Mouse (Mus musculus) lung, adult 2 months (tissue): ENCODE measurements around the gene Fcer2a. TPM values are rescaled to one million over a fixed set of nuclear protein-coding genes. Genes with fewer than 3 reads are reported as not detected.

Experiments used
- DNase-seq: peaks from one replicate; pipeline ENCODE4 v3.0.0; 2022
- H3K4me1 ChIP-seq: fragments of 200-500 bp; 2 replicates; pipeline ENCODE4 v1.6.1; 2011; ENCODE audit warnings: low read length; ENCODE audit not compliant: control insufficient read depth, insufficient read depth
- H3K4me3 ChIP-seq: fragments of 200-500 bp; replicated peaks from 2 replicates; pipeline ENCODE3; 2011; ENCODE audit warnings: low read depth, mild to moderate bottlenecking, control low read depth, low read length; ENCODE audit errors: extremely low read depth
- CTCF ChIP-seq: fragments of 200-500 bp; IDR thresholded peaks from 2 replicates; pipeline ENCODE4 v1.5.1; 2011; ENCODE audit warnings: mild to moderate bottlenecking, low read length, control low read depth; ENCODE audit not compliant: insufficient read depth
- POLR2A ChIP-seq: fragments of 200-500 bp; IDR thresholded peaks from 2 replicates; pipeline ENCODE4 v1.6.1; 2011; ENCODE audit warnings: low read depth, mild to moderate bottlenecking, control low read depth, low read length, borderline replicate concordance; ENCODE audit errors: extremely low read depth
- WGBS: fragments of 180-500 bp; shearing (Covaris S2); methylation state at CpG from one replicate; pipeline ENCODE4 v1.1.7; 2018; 5-methylcytosine and 5-hydroxymethylcytosine counted together
- polyA plus RNA-seq: library from polyadenylated mRNA; depleted of rRNA; stranded (reverse); fragments of >200 nt; gene quantifications from 2 replicates; pipeline ENCODE4 v1.2.3, GENCODE M21; 2012

Gene Fcer2a
- polyA plus RNA-seq, 1 experiment, result 12.5 TPM

DNA sequence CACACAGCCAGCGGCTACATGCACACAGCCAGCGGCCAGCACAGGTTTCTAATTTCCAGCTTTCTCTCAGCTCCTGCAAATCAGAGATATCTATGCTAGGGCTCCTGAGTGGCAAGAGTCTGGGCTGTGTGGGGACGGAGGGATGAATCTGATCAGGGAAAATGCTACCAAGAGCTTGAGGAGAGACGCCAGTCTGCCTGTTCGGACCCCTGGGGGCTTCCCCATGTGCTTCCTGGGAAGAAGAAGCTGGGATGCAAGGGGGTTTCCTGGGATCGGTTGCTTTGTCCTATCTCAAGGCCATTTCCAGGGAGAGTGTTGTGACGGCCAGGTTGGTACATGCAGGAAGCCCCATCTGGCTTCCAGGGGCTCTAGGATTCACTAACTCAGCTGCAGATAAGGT, 13.6 kb upstream of the Fcer2a start:
- Histone ChIP-seq H3K4me3 (no peak overlapping the region), H3K4me1 (no peaks in the 10 kb centered on the region)
- TF ChIP-seq CTCF, result no peak
- no peak for TF ChIP-seq POLR2A
- WGBS, result 72% methylated on average over 7 of the region's 7 CpGs
- DNase-seq, result no peak

DNA sequence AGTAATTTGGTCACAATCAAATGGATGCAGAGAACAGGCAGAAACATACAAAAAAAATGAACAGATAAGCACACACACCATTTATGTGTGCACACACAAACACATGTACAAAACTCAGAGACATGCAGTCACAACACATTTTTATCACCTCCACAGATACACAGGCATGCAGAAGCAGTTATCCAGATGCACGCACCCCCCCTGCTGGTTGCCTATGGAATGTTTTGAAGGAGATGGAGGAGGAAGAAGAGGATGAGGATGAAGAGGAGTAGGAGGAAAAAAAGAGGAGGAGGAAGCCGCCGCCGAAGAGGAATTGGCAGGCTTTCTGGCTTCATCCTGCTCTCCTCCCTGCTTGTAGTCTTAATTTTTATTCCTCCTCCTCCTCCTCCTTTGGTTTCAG, 11.7 kb upstream of the Fcer2a start:
- DNase-seq, result no peak
- H3K4me1 ChIP-seq, result no peaks in the 10 kb centered on the region
- no peak overlapping the region for H3K4me3 ChIP-seq
- 37% methylated on average over 4 of the region's 4 CpGs for WGBS
- TF ChIP-seq CTCF (no peak), POLR2A (no peak)

DNA sequence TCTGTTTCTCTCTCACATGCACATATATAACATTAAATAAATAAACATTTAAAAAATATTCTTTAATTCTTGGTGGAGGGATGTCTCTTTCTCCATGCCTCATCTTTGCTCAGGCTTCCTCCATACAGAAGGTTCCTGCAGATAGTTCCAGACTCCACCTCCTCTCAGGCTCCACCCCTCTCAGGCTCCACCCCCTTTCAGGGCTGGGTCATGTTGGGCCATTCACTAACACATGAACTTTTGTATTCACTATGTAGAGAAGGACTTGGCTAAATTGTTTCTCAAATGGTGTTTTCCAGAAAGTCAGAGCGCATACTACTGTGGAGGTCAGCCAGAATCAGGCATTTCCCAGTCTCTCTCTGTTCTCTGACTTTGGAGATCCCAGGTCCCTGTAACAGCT, 7.5 kb upstream of the Fcer2a start:
- no peaks in the 10 kb centered on the region for H3K4me1 ChIP-seq

DNA sequence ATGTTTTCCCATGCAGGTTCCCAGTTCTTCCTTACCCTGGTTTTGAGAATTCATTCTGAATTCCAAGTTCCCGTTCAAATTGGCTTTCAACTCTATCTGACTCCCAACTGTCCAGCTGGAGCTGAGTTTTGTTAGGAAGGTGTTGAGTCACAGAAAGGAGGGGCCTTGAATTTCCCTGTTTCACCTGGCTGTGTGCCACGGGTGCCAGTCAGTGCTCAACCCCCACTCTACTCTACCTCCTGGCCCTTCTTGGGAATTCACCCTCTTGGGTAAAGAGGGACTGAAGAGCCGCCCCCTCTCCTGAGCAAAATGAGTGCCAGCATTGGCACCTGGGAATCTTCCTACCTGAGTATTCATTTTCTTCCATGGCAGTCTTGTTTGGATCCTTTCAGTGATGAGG, 3.2 kb downstream of the Fcer2a start:
- H3K4me1 ChIP-seq, result no peaks in the 10 kb centered on the region; the same call in 1 of the 2 replicates
- no peak for DNase-seq
- 63% methylated on average over 3 of the region's 3 CpGs for WGBS
- TF ChIP-seq CTCF (no peak), POLR2A (no peak)
- H3K4me3 ChIP-seq, result no peak overlapping the region

More for the DNA sequence above, 7.5 kb upstream of the Fcer2a start:
- TF ChIP-seq CTCF (no peak), POLR2A (no peak)
- H3K4me3 ChIP-seq, result no peak overlapping the region
- no peak for DNase-seq
- WGBS, result 88% methylated on average over 1 of the region's 1 CpGs

DNA sequence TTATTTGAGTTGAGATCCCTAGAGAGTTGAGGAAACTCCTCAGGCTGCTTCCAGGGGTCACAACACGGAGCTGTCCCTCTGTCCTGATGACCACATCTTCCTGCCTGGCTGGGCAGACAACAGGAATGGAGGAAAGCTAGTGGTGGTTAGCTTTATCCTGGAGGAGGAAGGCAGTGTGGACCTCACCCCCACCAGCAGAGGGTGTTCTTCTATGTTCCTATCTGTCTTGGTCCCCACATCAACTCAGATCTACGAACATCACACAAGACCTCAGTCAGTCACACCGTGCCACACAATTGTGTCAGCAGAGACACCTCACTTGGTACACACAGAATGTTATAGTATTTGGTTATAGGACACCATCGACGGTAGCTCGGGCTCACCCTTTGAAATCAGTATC, 6.4 kb downstream of the Fcer2a start:
- WGBS, result 62% methylated on average over 6 of the region's 6 CpGs
- no peak for TF ChIP-seq POLR2A
- TF ChIP-seq CTCF, result no peak
- H3K4me1 ChIP-seq, result no peaks in the 10 kb centered on the region; the same call in 1 of the 2 replicates
- H3K4me3 ChIP-seq, result no peak overlapping the region
- no peak for DNase-seq

DNA sequence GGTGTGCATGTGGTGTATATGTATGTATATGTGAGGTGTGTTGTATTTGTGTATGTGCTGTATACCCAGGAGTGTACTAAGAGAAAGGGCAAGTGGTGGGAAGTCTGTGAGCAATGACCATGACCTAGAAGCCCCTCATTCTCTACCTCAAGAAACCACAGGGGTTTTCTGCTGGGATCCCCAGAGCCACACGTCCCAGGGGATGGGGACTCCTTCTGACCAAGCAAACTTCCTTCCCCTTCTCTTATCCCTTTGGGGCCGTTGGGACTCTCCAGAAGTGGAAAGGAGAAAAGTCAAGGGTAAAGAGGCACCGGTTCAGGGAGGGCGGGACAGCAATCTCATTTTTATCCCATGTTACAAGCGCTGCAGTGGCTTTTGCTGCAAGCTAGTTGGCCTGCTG, 8.6 kb downstream of the Fcer2a start:
- TF ChIP-seq POLR2A (no peak), CTCF (no peak)
- WGBS, result 58% methylated on average over 5 of the region's 5 CpGs

DNA sequence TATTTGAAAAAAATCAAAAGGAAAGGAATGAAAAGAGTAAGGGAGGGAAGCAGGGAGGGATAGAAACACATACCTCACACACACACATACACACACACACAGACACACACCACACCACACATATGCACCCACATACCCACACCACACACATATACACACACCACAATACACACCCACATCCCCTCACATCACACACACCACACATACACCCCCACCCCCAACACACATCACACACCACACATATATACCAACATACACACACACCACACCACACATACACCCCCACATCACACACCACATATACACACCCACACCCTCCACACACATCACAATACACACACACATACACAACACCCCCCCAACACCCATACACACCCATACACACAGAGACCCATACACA, 9.4 kb downstream of the Fcer2a start:
- DNase-seq, result no peak
- Histone ChIP-seq H3K4me3 (no peak overlapping the region), H3K4me1 (no peaks in the 10 kb centered on the region)
- TF ChIP-seq CTCF (no peak), POLR2A (no peak)

More for the DNA sequence above, 8.6 kb downstream of the Fcer2a start:
- H3K4me3 ChIP-seq, result no peak overlapping the region
- no peaks in the 10 kb centered on the region for H3K4me1 ChIP-seq
- no peak for DNase-seq

DNA sequence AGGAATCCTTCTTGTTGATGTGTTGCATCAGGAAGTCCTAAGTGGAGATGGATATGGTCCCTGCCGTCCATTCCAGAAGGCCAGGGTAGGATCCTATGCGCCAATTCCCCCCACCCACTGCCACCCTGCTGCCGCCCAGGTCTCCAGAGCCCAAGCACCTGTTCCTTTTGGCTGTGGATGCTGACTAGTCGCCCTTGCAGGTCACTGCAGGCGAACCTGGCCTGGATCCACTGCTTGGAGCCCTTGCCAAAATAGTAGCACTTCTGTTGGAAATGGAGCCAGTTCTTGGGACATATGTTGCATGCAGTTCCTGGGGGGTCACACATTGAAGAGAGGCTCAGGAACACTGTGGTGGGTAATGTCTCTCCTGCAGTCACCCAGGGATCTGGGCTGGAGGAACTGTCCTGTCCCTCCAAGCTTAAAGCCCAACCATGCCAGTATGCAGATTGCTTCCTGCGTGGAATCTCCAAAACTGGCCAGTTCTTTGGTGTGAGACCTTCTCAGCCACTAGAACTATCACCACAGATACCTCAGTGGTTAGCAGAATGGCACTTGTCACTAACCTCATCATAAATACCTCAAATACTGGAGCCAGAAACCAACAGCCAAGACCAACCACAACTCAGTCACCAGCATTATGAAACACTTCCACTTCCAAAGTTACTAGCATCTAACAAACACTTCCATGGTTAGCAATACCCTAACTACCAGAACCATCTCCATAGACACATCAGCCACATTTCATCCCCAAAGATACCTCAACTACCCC, 10.4 kb downstream of the Fcer2a start:
- TF ChIP-seq CTCF, result no peak
- no peak for TF ChIP-seq POLR2A
- DNase-seq, result no peak
- no peaks in the 10 kb centered on the region for H3K4me1 ChIP-seq
- WGBS, result 56% methylated on average over 6 of the region's 6 CpGs
- no peak overlapping the region for H3K4me3 ChIP-seq

DNA sequence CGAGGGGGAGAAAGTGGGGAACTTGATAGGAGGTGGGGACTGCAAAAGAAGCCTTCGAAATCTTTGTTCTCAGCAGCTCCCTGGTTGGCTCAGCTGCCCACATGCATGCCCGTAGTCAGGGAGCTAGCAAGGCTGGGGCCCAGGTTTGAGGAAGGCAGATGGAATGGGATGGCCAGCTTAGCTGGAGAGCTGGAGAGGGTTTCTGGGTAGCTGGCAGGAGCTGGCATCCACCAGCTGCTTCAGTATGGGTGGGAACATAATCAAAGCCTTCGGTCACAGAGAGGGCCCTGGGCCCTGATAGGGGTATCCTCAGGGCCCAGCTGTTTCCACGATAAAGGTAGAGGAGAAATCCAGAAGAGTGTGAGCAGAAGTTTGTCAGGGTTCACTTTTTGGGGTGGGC, 11.5 kb downstream of the Fcer2a start:
- H3K4me3 ChIP-seq, result no peak overlapping the region
- DNase-seq, result no peak
- no peak for TF ChIP-seq POLR2A
- TF ChIP-seq CTCF, result no peak
- no peaks in the 10 kb centered on the region for H3K4me1 ChIP-seq
- 92% methylated on average over 5 of the region's 5 CpGs for WGBS

DNA sequence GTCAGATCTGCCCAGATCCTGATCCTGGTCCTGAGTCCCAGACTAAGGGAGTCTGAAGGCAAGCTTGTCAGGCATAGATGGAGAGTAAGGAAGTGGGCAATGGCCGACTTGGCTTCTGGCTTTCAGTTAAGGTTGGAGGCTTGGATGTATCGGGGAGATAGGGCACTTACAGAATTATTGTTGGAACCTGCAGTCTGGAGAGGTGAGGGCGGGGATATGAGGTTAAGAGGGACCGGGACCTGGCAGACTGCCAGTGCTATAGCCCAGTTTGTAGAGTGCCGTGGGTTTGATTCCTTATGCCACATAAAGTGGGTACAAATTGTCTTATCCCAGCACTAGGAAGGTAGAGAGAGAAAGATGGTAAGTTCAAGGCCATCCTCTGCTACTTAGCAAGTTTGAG, 14.3 kb downstream of the Fcer2a start:
- DNase-seq, result no peak
- H3K4me1 ChIP-seq, result no peaks in the 10 kb centered on the region
- no peak overlapping the region for H3K4me3 ChIP-seq
- no peak for TF ChIP-seq CTCF
- no peak for TF ChIP-seq POLR2A
- WGBS, result 68% methylated on average over 5 of the region's 5 CpGs

DNA sequence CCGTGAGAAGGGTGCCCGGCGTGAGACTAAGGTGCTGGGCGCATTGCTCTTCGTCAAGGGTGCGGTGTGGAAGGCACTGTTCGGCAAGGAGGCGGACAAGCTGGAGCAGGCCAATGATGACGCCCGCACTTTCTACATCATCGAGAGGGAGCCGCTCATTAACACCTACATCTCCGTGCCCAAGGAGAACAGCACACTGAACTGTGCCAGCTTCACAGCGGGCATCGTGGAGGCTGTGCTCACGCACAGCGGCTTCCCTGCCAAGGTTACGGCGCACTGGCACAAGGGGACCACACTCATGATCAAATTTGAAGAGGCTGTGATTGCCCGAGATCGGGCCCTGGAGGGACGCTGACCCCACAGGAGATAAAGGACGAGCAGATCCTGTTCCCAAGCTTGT, 14.7 kb downstream of the Fcer2a start:
- H3K4me1 ChIP-seq, result no peaks in the 10 kb centered on the region
- DNase-seq, result no peak
- no peak for TF ChIP-seq CTCF
- no peak for TF ChIP-seq POLR2A
- WGBS, result 95% methylated on average over 23 of the region's 23 CpGs
- H3K4me3 ChIP-seq, result no peak overlapping the region

DNA sequence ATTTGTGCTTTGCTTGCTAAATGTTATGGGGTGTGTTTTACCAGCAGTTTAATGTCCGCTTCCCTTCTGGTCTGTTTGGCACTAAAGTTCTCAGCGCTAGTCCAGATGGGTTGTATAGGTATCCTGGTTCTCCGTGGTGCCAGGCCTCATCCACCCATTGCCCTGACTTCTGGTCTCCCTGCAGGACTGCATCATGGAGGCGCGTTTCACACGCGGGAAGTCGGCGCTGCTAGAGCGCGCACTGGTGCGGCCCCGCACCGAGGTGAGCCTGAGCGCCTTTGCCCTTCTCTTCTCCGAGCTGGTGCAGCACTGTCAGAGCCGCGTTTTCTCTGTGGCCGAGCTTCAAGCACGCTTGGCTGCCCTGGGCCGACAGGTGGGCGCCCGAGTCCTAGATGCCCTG, 15.1 kb downstream of the Fcer2a start:
- TF ChIP-seq CTCF, result no peak
- no peak for TF ChIP-seq POLR2A
- H3K4me3 ChIP-seq, result no peak overlapping the region
- no peak for DNase-seq
- 97% methylated on average over 23 of the region's 23 CpGs for WGBS
- no peaks in the 10 kb centered on the region for H3K4me1 ChIP-seq
